Mouse (Mus musculus): ENCODE results near the gene Krt87. TPM values are rescaled to one million over a fixed set of nuclear protein-coding genes. Genes with fewer than 3 reads are reported as not detected.

The Krt87 gene
- polyA plus RNA-seq (2014; fragmentation: Nextera tagmentation; extraction: Ambion mirVana): 0.09 TPM in 1 of 2 replicates, not detected in the other

GRCm38 (mm10) chr15:101438555-101438954 is at the start of gene Krt87:
TSS of gene Krt87 (minus strand) at chr15:101438804.
- ATAC-seq (ENCODE audit: insufficient number of reproducible peaks, low FRiP score, low TSS enrichment, low read depth) (no peak), DNase-seq (ENCODE audit: low spot score) (peak; percentile 61)
- 0 out of 2 replicates have a peak, but pooled peaks cover 3% of the 10 kb centered on the region for H3K4me1 ChIP-seq (ENCODE audit: control insufficient read depth, insufficient read depth, low read length)
- H3K36me3 ChIP-seq (ENCODE audit: control insufficient read depth, insufficient read depth, low read length): no peaks in the 10 kb centered on the region
- peaks cover 32% of the 10 kb centered on the region for H3K27me3 ChIP-seq (ENCODE audit: control insufficient read depth, insufficient read depth, low read length)
- H3K27ac ChIP-seq (replicated peaks; ENCODE audit: low read depth, low read length): no peak within 1 kb of the TSS
- H3K4me3 ChIP-seq (ENCODE audit: low read depth, low read length): peak within 1 kb of the TSS; percentile 21; the same call in 1 of the 2 replicates
- H3K4me2 ChIP-seq (ENCODE audit: low read depth, severe bottlenecking): peak within 1 kb of the TSS; percentile 39
- H3K9ac ChIP-seq (ENCODE audit: low read length): no peak within 1 kb of the TSS
- no peaks in the 10 kb centered on the region for H3K9me3 ChIP-seq (ENCODE audit: control insufficient read depth, low read length)
- under 1% methylated on average over 34 of the region's 34 CpGs for WGBS

- H3K9ac ChIP-seq (ENCODE audit: low read length): no peak overlapping the region
- no peak overlapping the region for H3K4me2 ChIP-seq (ENCODE audit: low read depth, severe bottlenecking)
- H3K27ac ChIP-seq (replicated peaks; ENCODE audit: low read depth, low read length): no peak overlapping the region
- H3K36me3 ChIP-seq (ENCODE audit: control insufficient read depth, insufficient read depth, low read length): no peaks in the 10 kb centered on the region
- 83% methylated on average over 11 of the region's 11 CpGs for WGBS
- no peaks in the 10 kb centered on the region for H3K9me3 ChIP-seq (ENCODE audit: control insufficient read depth, low read length)
- ATAC-seq (ENCODE audit: insufficient number of reproducible peaks, low FRiP score, low TSS enrichment, low read depth) (no peak), DNase-seq (ENCODE audit: low spot score) (no peak)
- H3K4me1 ChIP-seq (ENCODE audit: control insufficient read depth, insufficient read depth, low read length): no peaks in the 10 kb centered on the region
- H3K4me3 ChIP-seq (ENCODE audit: low read depth, low read length): no peak overlapping the region
- H3K27me3 ChIP-seq (ENCODE audit: control insufficient read depth, insufficient read depth, low read length): no peaks in the 10 kb centered on the region
Observed at GRCm38 (mm10) chr15:101485911-101486635, 47.5 kb upstream of the Krt87 start.

- H3K36me3 ChIP-seq (ENCODE audit: control insufficient read depth, insufficient read depth, low read length): no peaks in the 10 kb centered on the region
- H3K27ac ChIP-seq (replicated peaks; ENCODE audit: low read depth, low read length): no peak overlapping the region
- H3K4me3 ChIP-seq (ENCODE audit: low read depth, low read length): no peak overlapping the region
- 46% methylated on average over 1 of the region's 1 CpGs for WGBS
- H3K27me3 ChIP-seq (ENCODE audit: control insufficient read depth, insufficient read depth, low read length): no peaks in the 10 kb centered on the region
- H3K9me3 ChIP-seq (ENCODE audit: control insufficient read depth, low read length): no peaks in the 10 kb centered on the region
- no peak for DNase-seq (ENCODE audit: low spot score)
- ATAC-seq (ENCODE audit: insufficient number of reproducible peaks, low FRiP score, low TSS enrichment, low read depth): no peak
- no peaks in the 10 kb centered on the region for H3K4me1 ChIP-seq (ENCODE audit: control insufficient read depth, insufficient read depth, low read length)
- no peak overlapping the region for H3K9ac ChIP-seq (ENCODE audit: low read length)
- H3K4me2 ChIP-seq (ENCODE audit: low read depth, severe bottlenecking): no peak overlapping the region
Observed at GRCm38 (mm10) chr15:101484939-101485338, 46.3 kb upstream of the Krt87 start.

GRCm38 (mm10) chr15:101483646-101484045 is 45.0 kb upstream of the Krt87 start:
- Histone ChIP-seq H3K4me3 (ENCODE audit: low read depth, low read length) (no peak overlapping the region), H3K4me1 (ENCODE audit: control insufficient read depth, insufficient read depth, low read length) (0 out of 2 replicates have a peak, but pooled peaks cover 4% of the 10 kb centered on the region), H3K9me3 (ENCODE audit: control insufficient read depth, low read length) (no peaks in the 10 kb centered on the region), H3K27me3 (ENCODE audit: control insufficient read depth, insufficient read depth, low read length) (peaks cover 4% of the 10 kb centered on the region; the same call in 1 of the 2 replicates), H3K9ac (ENCODE audit: low read length) (no peak overlapping the region), H3K4me2 (ENCODE audit: low read depth, severe bottlenecking) (no peak overlapping the region), H3K27ac (replicated peaks; ENCODE audit: low read depth, low read length) (no peak overlapping the region), H3K36me3 (ENCODE audit: control insufficient read depth, insufficient read depth, low read length) (no peaks in the 10 kb centered on the region)
- no peak for DNase-seq (ENCODE audit: low spot score)
- 64% methylated on average over 1 of the region's 1 CpGs for WGBS
- ATAC-seq (ENCODE audit: insufficient number of reproducible peaks, low FRiP score, low TSS enrichment, low read depth): no peak

GRCm38 (mm10) chr15:101482056-101482455 is 43.5 kb upstream of the Krt87 start:
- no peak for ATAC-seq (ENCODE audit: insufficient number of reproducible peaks, low FRiP score, low TSS enrichment, low read depth)
- H3K9me3 ChIP-seq (ENCODE audit: control insufficient read depth, low read length): no peaks in the 10 kb centered on the region
- H3K9ac ChIP-seq (ENCODE audit: low read length): no peak overlapping the region
- no peak overlapping the region for H3K4me2 ChIP-seq (ENCODE audit: low read depth, severe bottlenecking)
- no peaks in the 10 kb centered on the region for H3K36me3 ChIP-seq (ENCODE audit: control insufficient read depth, insufficient read depth, low read length)
- H3K4me1 ChIP-seq (ENCODE audit: control insufficient read depth, insufficient read depth, low read length): 0 out of 2 replicates have a peak, but pooled peaks cover 4% of the 10 kb centered on the region
- DNase-seq (ENCODE audit: low spot score): no peak
- 39% methylated on average over 4 of the region's 4 CpGs for WGBS
- H3K27ac ChIP-seq (replicated peaks; ENCODE audit: low read depth, low read length): no peak overlapping the region
- no peak overlapping the region for H3K4me3 ChIP-seq (ENCODE audit: low read depth, low read length)
- peaks cover 4% of the 10 kb centered on the region; the same call in 1 of the 2 replicates for H3K27me3 ChIP-seq (ENCODE audit: control insufficient read depth, insufficient read depth, low read length)

GRCm38 (mm10) chr15:101479666-101480060 is 41.1 kb upstream of the Krt87 start:
- Histone ChIP-seq H3K9me3 (ENCODE audit: control insufficient read depth, low read length) (no peaks in the 10 kb centered on the region), H3K4me2 (ENCODE audit: low read depth, severe bottlenecking) (peak overlapping the region; percentile 45), H3K4me3 (ENCODE audit: low read depth, low read length) (0 out of 2 replicates have a peak overlapping the region, but pooled peaks have one; percentile 16), H3K4me1 (ENCODE audit: control insufficient read depth, insufficient read depth, low read length) (0 out of 2 replicates have a peak, but pooled peaks cover 4% of the 10 kb centered on the region), H3K27me3 (ENCODE audit: control insufficient read depth, insufficient read depth, low read length) (peaks cover 4% of the 10 kb centered on the region; the same call in 1 of the 2 replicates), H3K9ac (ENCODE audit: low read length) (no peak overlapping the region), H3K27ac (replicated peaks; ENCODE audit: low read depth, low read length) (no peak overlapping the region), H3K36me3 (ENCODE audit: control insufficient read depth, insufficient read depth, low read length) (no peaks in the 10 kb centered on the region)
- ATAC-seq (ENCODE audit: insufficient number of reproducible peaks, low FRiP score, low TSS enrichment, low read depth): no peak
- WGBS: 37% methylated on average over 11 of the region's 11 CpGs
- DNase-seq (ENCODE audit: low spot score): no peak

- Histone ChIP-seq H3K9me3 (ENCODE audit: control insufficient read depth, low read length) (no peaks in the 10 kb centered on the region), H3K4me3 (ENCODE audit: low read depth, low read length) (peak overlapping the region; percentile 16; the same call in 1 of the 2 replicates), H3K27me3 (ENCODE audit: control insufficient read depth, insufficient read depth, low read length) (peaks cover 4% of the 10 kb centered on the region; the same call in 1 of the 2 replicates), H3K9ac (ENCODE audit: low read length) (no peak overlapping the region), H3K27ac (replicated peaks; ENCODE audit: low read depth, low read length) (no peak overlapping the region), H3K36me3 (ENCODE audit: control insufficient read depth, insufficient read depth, low read length) (no peaks in the 10 kb centered on the region), H3K4me2 (ENCODE audit: low read depth, severe bottlenecking) (peak overlapping the region; percentile 45), H3K4me1 (ENCODE audit: control insufficient read depth, insufficient read depth, low read length) (0 out of 2 replicates have a peak, but pooled peaks cover 4% of the 10 kb centered on the region)
- ATAC-seq (ENCODE audit: insufficient number of reproducible peaks, low FRiP score, low TSS enrichment, low read depth) (no peak), DNase-seq (ENCODE audit: low spot score) (peak; percentile 76)
- 12% methylated on average over 31 of the region's 31 CpGs for WGBS
Observed at GRCm38 (mm10) chr15:101479007-101479665, 40.5 kb upstream of the Krt87 start.

- Histone ChIP-seq H3K4me1 (ENCODE audit: control insufficient read depth, insufficient read depth, low read length) (no peaks in the 10 kb centered on the region), H3K4me2 (ENCODE audit: low read depth, severe bottlenecking) (no peak within 1 kb of the TSS), H3K9me3 (ENCODE audit: control insufficient read depth, low read length) (no peaks in the 10 kb centered on the region), H3K9ac (ENCODE audit: low read length) (no peak within 1 kb of the TSS), H3K4me3 (ENCODE audit: low read depth, low read length) (no peak within 1 kb of the TSS), H3K36me3 (ENCODE audit: control insufficient read depth, insufficient read depth, low read length) (no peaks in the 10 kb centered on the region), H3K27me3 (ENCODE audit: control insufficient read depth, insufficient read depth, low read length) (no peaks in the 10 kb centered on the region), H3K27ac (replicated peaks; ENCODE audit: low read depth, low read length) (no peak within 1 kb of the TSS)
- DNase-seq (ENCODE audit: low spot score) (peak; percentile 84), ATAC-seq (ENCODE audit: insufficient number of reproducible peaks, low FRiP score, low TSS enrichment, low read depth) (no peak)
- 20% methylated on average over 10 of the region's 10 CpGs for WGBS
Observed at GRCm38 (mm10) chr15:101472952-101473528, 34.4 kb upstream of the Krt87 start, which contains the start of gene Krt86. TSS of gene Krt86 (plus strand) at chr15:101473478.

Measured in limb, embryonic 11.5 days (tissue).